Mouse (Mus musculus) myocyte (in vitro differentiated cells): ENCODE results near the gene Gm49510. TPM values are rescaled to one million over a fixed set of nuclear protein-coding genes. Genes with fewer than 3 reads are reported as not detected.

Experiments used
- H3K27me3 ChIP-seq: one replicate; pipeline ENCODE4 v1.6.1; 2011; ENCODE audit not compliant: control insufficient read depth, insufficient read depth, insufficient read length
- H3K36me3 ChIP-seq: one replicate; pipeline ENCODE4 v1.6.1; 2011; ENCODE audit not compliant: control insufficient read depth, insufficient read depth
- H3K4me2 ChIP-seq: one replicate; pipeline ENCODE4 v1.6.1; 2011; ENCODE audit warnings: low read depth, control low read depth
- H3K4me3 ChIP-seq: one replicate; pipeline ENCODE4 v1.5.1; 2011; ENCODE audit warnings: mild to moderate bottlenecking, control low read depth, moderate library complexity
- H3K79me2 ChIP-seq: one replicate; pipeline ENCODE4 v1.6.1; 2011; ENCODE audit not compliant: control insufficient read depth, insufficient read depth
- H3ac ChIP-seq: one replicate; pipeline ENCODE4 v1.6.1; 2011; ENCODE audit not compliant: control insufficient read depth, insufficient read length
- CEBPB ChIP-seq: IDR thresholded peaks from 2 replicates; pipeline ENCODE4 v1.6.1; 2011; ENCODE audit warnings: mild to moderate bottlenecking, moderate library complexity; ENCODE audit not compliant: poor library complexity, insufficient read depth, severe bottlenecking
- E2F4 ChIP-seq: IDR thresholded peaks from one replicate; pipeline ENCODE4 v1.6.1; 2011; ENCODE audit warnings: mild to moderate bottlenecking, control low read depth, moderate library complexity; ENCODE audit not compliant: insufficient read depth
- MAX ChIP-seq: IDR thresholded peaks from one replicate; pipeline ENCODE4 v1.6.1; 2011; ENCODE audit warnings: low read depth, mild to moderate bottlenecking, control low read depth
- MYOD1 ChIP-seq, 3 experiments: IDR thresholded peaks; one replicate each; pipeline ENCODE4 v1.6.1; 2011; ENCODE audit warnings: control low read depth in 2 of 3, low read depth in 2 of 3, mild to moderate bottlenecking in 2 of 3, moderate library complexity in 1 of 3; ENCODE audit not compliant: insufficient read length in 2 of 3, control insufficient read depth in 1 of 3
- MYOG ChIP-seq, 3 experiments: IDR thresholded peaks; one replicate each; pipeline ENCODE4 v1.6.1; 2011; ENCODE audit warnings: control low read depth in 2 of 3, low read depth in 2 of 3, mild to moderate bottlenecking in 2 of 3; ENCODE audit not compliant: insufficient read length in 2 of 3, control insufficient read depth in 1 of 3, insufficient read depth in 1 of 3
- POLR2A ChIP-seq: IDR thresholded peaks from one replicate; pipeline ENCODE4 v1.6.1; 2011; ENCODE audit warnings: low read depth, mild to moderate bottlenecking, control low read depth, moderate library complexity; ENCODE audit not compliant: insufficient read length
- POLR2AphosphoS2 ChIP-seq: IDR thresholded peaks from one replicate; pipeline ENCODE4 v1.6.1; 2011; ENCODE audit warnings: low read depth, control low read depth; ENCODE audit not compliant: insufficient read length
- REST ChIP-seq: IDR thresholded peaks from one replicate; pipeline ENCODE4 v1.6.1; 2011; ENCODE audit warnings: mild to moderate bottlenecking, control low read depth, moderate library complexity; ENCODE audit not compliant: insufficient read depth, insufficient read length
- SRF ChIP-seq: IDR thresholded peaks from one replicate; pipeline ENCODE4 v1.6.1; 2011; ENCODE audit warnings: low read depth; ENCODE audit not compliant: control insufficient read depth, insufficient read length
- TCF12 ChIP-seq: IDR thresholded peaks from one replicate; pipeline ENCODE4 v1.6.1; 2011; ENCODE audit warnings: mild to moderate bottlenecking, control low read depth; ENCODE audit not compliant: poor library complexity, insufficient read depth, severe bottlenecking
- TCF3 ChIP-seq: IDR thresholded peaks from one replicate; pipeline ENCODE4 v1.6.1; 2011; ENCODE audit warnings: low read depth, control low read depth; ENCODE audit not compliant: insufficient read length
- USF1 ChIP-seq: IDR thresholded peaks from one replicate; pipeline ENCODE4 v1.6.1; 2011; ENCODE audit warnings: low read depth, mild to moderate bottlenecking, control low read depth, moderate library complexity
- polyA plus RNA-seq: library from polyadenylated mRNA; unstranded; fragments of >200 nt; fragmentation: generic; extraction: Trizol; gene quantifications from one replicate; pipeline ENCODE4 v1.2.1, GENCODE M21; 2012; ENCODE audit warnings: missing spikeins

The Gm49510 gene
- polyA plus RNA-seq, 1 experiment, result 0.04 TPM

DNA sequence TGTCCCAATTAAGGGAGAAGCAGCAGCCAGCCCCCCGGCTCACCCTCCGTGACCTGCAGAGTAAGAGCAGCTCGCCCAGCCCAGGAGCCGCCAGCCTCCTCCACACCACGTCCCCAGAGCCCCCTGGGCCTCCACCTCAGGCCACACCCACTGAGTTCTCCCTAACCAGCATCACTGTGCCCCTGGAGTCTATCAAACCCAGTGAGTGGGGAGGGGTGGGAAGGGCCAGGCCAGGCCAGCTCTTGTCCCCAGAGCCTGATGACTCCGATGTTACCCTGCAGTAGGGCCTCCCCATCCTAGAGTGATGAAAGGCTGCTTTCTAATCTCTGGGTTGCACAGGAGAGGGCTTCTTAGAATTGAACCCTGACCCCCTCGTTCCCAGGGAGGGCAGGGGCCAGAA, 7.0 kb upstream of the Gm49510 start:
- H3K36me3 ChIP-seq, result peaks cover 21% of the 10 kb centered on the region
- no peak for TF ChIP-seq MYOG (IDR thresholded peaks at IDR 0.05; ENCODE audit: control insufficient read depth in 1 of 3, insufficient read depth in 1 of 3, insufficient read length in 2 of 3, low read depth in 2 of 3)
- TF ChIP-seq SRF, result no peak
- TF ChIP-seq TCF12, result no peak
- no peak for TF ChIP-seq CEBPB
- no peak for TF ChIP-seq POLR2A
- no peak for TF ChIP-seq REST
- TF ChIP-seq POLR2AphosphoS2, result no peak
- no peak for TF ChIP-seq USF1
- TF ChIP-seq MYOD1 (IDR thresholded peaks at IDR 0.05; ENCODE audit: control insufficient read depth in 1 of 3, insufficient read length in 2 of 3, low read depth in 2 of 3), result no peak
- no peak for TF ChIP-seq MAX
- TF ChIP-seq TCF3, result no peak
- no peak for TF ChIP-seq E2F4
- H3K27me3 ChIP-seq, result no peaks in the 10 kb centered on the region
- H3ac ChIP-seq, result no peak overlapping the region
- no peaks in the 10 kb centered on the region for H3K79me2 ChIP-seq
- H3K4me2 ChIP-seq, result no peak overlapping the region
- H3K4me3 ChIP-seq, result no peak overlapping the region

DNA sequence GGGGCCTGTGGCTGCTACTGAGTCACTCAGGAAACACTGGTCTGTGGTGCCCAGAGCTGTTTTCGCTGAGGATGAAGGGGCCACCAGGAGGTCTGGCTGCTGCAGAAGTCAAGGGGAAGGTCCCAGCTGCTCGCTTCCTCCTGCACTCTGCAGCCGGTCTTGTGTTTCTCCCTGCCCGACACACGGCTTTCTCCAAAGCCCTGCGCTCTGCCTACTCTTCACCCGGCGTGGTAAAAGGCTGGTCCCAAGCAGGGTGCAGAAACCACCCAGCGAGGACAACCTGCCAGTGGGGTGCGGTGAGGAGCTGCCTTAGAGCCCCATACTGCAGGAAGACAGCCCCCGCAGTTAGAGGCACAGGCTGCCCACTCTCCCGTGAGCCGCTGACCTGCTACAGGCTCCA, 4.7 kb upstream of the Gm49510 start:
- Histone ChIP-seq H3K36me3 (peaks cover 15% of the 10 kb centered on the region), H3ac (no peak overlapping the region), H3K4me2 (no peak overlapping the region), H3K27me3 (no peaks in the 10 kb centered on the region), H3K79me2 (no peaks in the 10 kb centered on the region), H3K4me3 (no peak overlapping the region)
- no peak for TF ChIP-seq MYOD1 (IDR thresholded peaks at IDR 0.05; ENCODE audit: control insufficient read depth in 1 of 3, insufficient read length in 2 of 3, low read depth in 2 of 3)
- TF ChIP-seq TCF3, result no peak
- TF ChIP-seq POLR2AphosphoS2, result no peak
- no peak for TF ChIP-seq MAX
- no peak for TF ChIP-seq TCF12
- no peak for TF ChIP-seq POLR2A
- no peak for TF ChIP-seq CEBPB
- no peak for TF ChIP-seq USF1
- TF ChIP-seq REST, result no peak
- TF ChIP-seq E2F4, result no peak
- no peak for TF ChIP-seq MYOG (IDR thresholded peaks at IDR 0.05; ENCODE audit: control insufficient read depth in 1 of 3, insufficient read depth in 1 of 3, insufficient read length in 2 of 3, low read depth in 2 of 3)
- TF ChIP-seq SRF, result no peak

DNA sequence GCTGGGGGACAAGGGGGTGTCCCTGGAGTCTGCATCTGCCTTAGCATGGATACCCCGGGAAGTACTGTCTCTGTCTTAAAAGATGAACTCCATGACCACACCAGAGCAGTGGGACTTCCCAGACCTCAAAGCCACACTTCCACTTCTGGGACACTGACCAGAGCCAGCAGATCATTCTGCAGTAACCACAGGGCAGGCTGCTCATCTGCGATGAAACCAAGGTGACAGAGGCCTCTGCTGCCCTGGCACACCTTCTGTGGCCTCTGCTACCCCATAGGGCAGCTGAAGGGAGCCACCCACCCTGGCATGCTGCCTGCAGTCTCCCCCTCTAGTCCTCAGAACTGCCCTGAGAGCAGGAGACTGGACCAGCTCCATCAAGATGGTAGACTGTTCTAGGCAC, 3.7 kb upstream of the Gm49510 start:
- Histone ChIP-seq H3K27me3 (no peaks in the 10 kb centered on the region), H3K4me3 (no peak overlapping the region), H3K36me3 (peaks cover 12% of the 10 kb centered on the region), H3ac (no peak overlapping the region), H3K4me2 (no peak overlapping the region), H3K79me2 (no peaks in the 10 kb centered on the region)
- TF ChIP-seq TCF3 (no peak), MYOG (IDR thresholded peaks at IDR 0.05; ENCODE audit: control insufficient read depth in 1 of 3, insufficient read depth in 1 of 3, insufficient read length in 2 of 3, low read depth in 2 of 3) (no peak), POLR2A (no peak), USF1 (no peak), SRF (no peak), TCF12 (no peak), MAX (no peak), POLR2AphosphoS2 (peak; percentile 66), MYOD1 (IDR thresholded peaks at IDR 0.05; ENCODE audit: control insufficient read depth in 1 of 3, insufficient read length in 2 of 3, low read depth in 2 of 3) (no peak)

GRCm38 (mm10) chr15:78896149-78896548, 3.3 kb upstream of the Gm49510 start:
- TF ChIP-seq POLR2AphosphoS2, result no peak
- TF ChIP-seq CEBPB, result no peak
- no peak for TF ChIP-seq REST
- no peak for TF ChIP-seq MYOG (IDR thresholded peaks at IDR 0.05; ENCODE audit: control insufficient read depth in 1 of 3, insufficient read depth in 1 of 3, insufficient read length in 2 of 3, low read depth in 2 of 3)
- no peak for TF ChIP-seq USF1
- TF ChIP-seq SRF, result no peak
- Histone ChIP-seq H3K4me3 (no peak overlapping the region), H3K79me2 (no peaks in the 10 kb centered on the region), H3ac (no peak overlapping the region), H3K27me3 (no peaks in the 10 kb centered on the region), H3K36me3 (peaks cover 10% of the 10 kb centered on the region), H3K4me2 (no peak overlapping the region)

DNA sequence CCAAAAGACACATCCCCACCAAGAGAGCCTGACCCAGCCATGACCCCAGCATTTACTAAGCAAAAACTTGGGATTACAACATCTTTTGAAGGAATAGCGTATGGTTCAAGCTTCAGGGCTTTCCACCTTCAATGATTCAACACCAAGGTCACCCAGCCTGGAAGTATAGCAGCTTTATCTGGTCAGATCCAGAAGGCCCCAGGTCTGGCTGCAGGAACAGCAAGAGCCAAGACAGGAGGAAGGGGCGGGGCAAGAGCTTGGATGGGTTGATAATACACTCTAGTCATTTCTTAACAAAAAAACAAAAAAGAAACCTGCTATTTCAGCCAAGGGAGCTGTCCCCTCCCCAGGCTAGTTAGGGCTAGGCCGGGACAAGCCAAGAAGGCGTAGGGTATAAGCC, 2.0 kb upstream of the Gm49510 start:
- Histone ChIP-seq H3K4me3 (no peak overlapping the region), H3K4me2 (no peak overlapping the region), H3K27me3 (no peaks in the 10 kb centered on the region), H3K36me3 (peaks cover 6% of the 10 kb centered on the region), H3ac (no peak overlapping the region), H3K79me2 (no peaks in the 10 kb centered on the region)
- TF ChIP-seq MAX (no peak), USF1 (no peak), POLR2A (no peak), REST (no peak), CEBPB (no peak), MYOG (IDR thresholded peaks at IDR 0.05; ENCODE audit: control insufficient read depth in 1 of 3, insufficient read depth in 1 of 3, insufficient read length in 2 of 3, low read depth in 2 of 3) (no peak), POLR2AphosphoS2 (no peak), SRF (no peak), TCF12 (no peak), E2F4 (no peak), MYOD1 (IDR thresholded peaks at IDR 0.05; ENCODE audit: control insufficient read depth in 1 of 3, insufficient read length in 2 of 3, low read depth in 2 of 3) (no peak)
